Mouse (Mus musculus): Measurements from ENCODE around the gene Hivep3. TPM values are rescaled to one million over a fixed set of nuclear protein-coding genes. Genes with fewer than 3 reads are reported as not detected.

Hivep3 gene
- polyA plus RNA-seq, 1 experiment: 0.54 TPM

- TF ChIP-seq MYOG (IDR thresholded peaks at IDR 0.05; ENCODE audit: control insufficient read depth in 1 of 3, insufficient read depth in 1 of 3, insufficient read length in 2 of 3, low read depth in 2 of 3) (peak in 2 of 3 experiments; percentile 18 to 53), CEBPB (IDR thresholded peaks at IDR 0.05; ENCODE audit: insufficient read depth, poor library complexity, severe bottlenecking) (no peak), MYOD1 (IDR thresholded peaks at IDR 0.05; ENCODE audit: control insufficient read depth in 1 of 3, insufficient read length in 2 of 3, low read depth in 2 of 3) (peak in 1 of 3 experiments; percentile 38)
- Histone ChIP-seq H3ac (ENCODE audit: control insufficient read depth, insufficient read length) (no peak overlapping the region), H3K4me2 (ENCODE audit: low read depth) (peak overlapping the region; percentile 7), H3K79me2 (ENCODE audit: control insufficient read depth, insufficient read depth) (no peaks in the 10 kb centered on the region), H3K36me3 (ENCODE audit: control insufficient read depth, insufficient read depth) (no peaks in the 10 kb centered on the region), H3K4me3 (no peak overlapping the region), H3K27me3 (ENCODE audit: control insufficient read depth, insufficient read depth, insufficient read length) (no peaks in the 10 kb centered on the region)
Observed at GRCm38 (mm10) chr4:119968071-119968470, 234.5 kb downstream of the Hivep3 start.

- H3K36me3 ChIP-seq (ENCODE audit: control insufficient read depth, insufficient read depth): no peaks in the 10 kb centered on the region
Observed at GRCm38 (mm10) chr4:119968887-119969286, 235.3 kb downstream of the Hivep3 start.

GRCm38 (mm10) chr4:119970166-119970565 lies 236.6 kb downstream of the Hivep3 start:
- H3K27me3 ChIP-seq (ENCODE audit: control insufficient read depth, insufficient read depth, insufficient read length): no peaks in the 10 kb centered on the region
- no peaks in the 10 kb centered on the region for H3K36me3 ChIP-seq (ENCODE audit: control insufficient read depth, insufficient read depth)
- H3K4me2 ChIP-seq (ENCODE audit: low read depth): no peak overlapping the region
- no peak for TF ChIP-seq E2F4 (IDR thresholded peaks at IDR 0.05; ENCODE audit: insufficient read depth)
- no peak for TF ChIP-seq MYOG (IDR thresholded peaks at IDR 0.05; ENCODE audit: control insufficient read depth in 1 of 3, insufficient read depth in 1 of 3, insufficient read length in 2 of 3, low read depth in 2 of 3)
- TF ChIP-seq USF1 (IDR thresholded peaks at IDR 0.05; ENCODE audit: low read depth): no peak
- no peak for TF ChIP-seq REST (IDR thresholded peaks at IDR 0.05; ENCODE audit: insufficient read depth, insufficient read length)
- TF ChIP-seq MYOD1 (IDR thresholded peaks at IDR 0.05; ENCODE audit: control insufficient read depth in 1 of 3, insufficient read length in 2 of 3, low read depth in 2 of 3): no peak
- TF ChIP-seq TCF3 (IDR thresholded peaks at IDR 0.05; ENCODE audit: insufficient read length, low read depth): no peak
- TF ChIP-seq SRF (IDR thresholded peaks at IDR 0.05; ENCODE audit: control insufficient read depth, insufficient read length, low read depth): no peak
- TF ChIP-seq CEBPB (IDR thresholded peaks at IDR 0.05; ENCODE audit: insufficient read depth, poor library complexity, severe bottlenecking): no peak
- no peak for TF ChIP-seq MAX (IDR thresholded peaks at IDR 0.05; ENCODE audit: low read depth)
- no peak for TF ChIP-seq POLR2A (IDR thresholded peaks at IDR 0.05; ENCODE audit: insufficient read length, low read depth)
- no peak for TF ChIP-seq POLR2AphosphoS2 (IDR thresholded peaks at IDR 0.05; ENCODE audit: insufficient read length, low read depth)
- no peak for TF ChIP-seq TCF12 (IDR thresholded peaks at IDR 0.05; ENCODE audit: insufficient read depth, poor library complexity, severe bottlenecking)
- no peaks in the 10 kb centered on the region for H3K79me2 ChIP-seq (ENCODE audit: control insufficient read depth, insufficient read depth)
- no peak overlapping the region for H3K4me3 ChIP-seq
- H3ac ChIP-seq (ENCODE audit: control insufficient read depth, insufficient read length): no peak overlapping the region

More at GRCm38 (mm10) chr4:119968887-119969286, 235.3 kb downstream of the Hivep3 start:
- H3K79me2 ChIP-seq (ENCODE audit: control insufficient read depth, insufficient read depth): no peaks in the 10 kb centered on the region
- no peak for TF ChIP-seq TCF12 (IDR thresholded peaks at IDR 0.05; ENCODE audit: insufficient read depth, poor library complexity, severe bottlenecking)
- TF ChIP-seq TCF3 (IDR thresholded peaks at IDR 0.05; ENCODE audit: insufficient read length, low read depth): no peak
- no peak for TF ChIP-seq MYOG (IDR thresholded peaks at IDR 0.05; ENCODE audit: control insufficient read depth in 1 of 3, insufficient read depth in 1 of 3, insufficient read length in 2 of 3, low read depth in 2 of 3)
- no peak for TF ChIP-seq POLR2A (IDR thresholded peaks at IDR 0.05; ENCODE audit: insufficient read length, low read depth)
- no peak overlapping the region for H3K4me2 ChIP-seq (ENCODE audit: low read depth)
- no peak overlapping the region for H3K4me3 ChIP-seq
- no peak overlapping the region for H3ac ChIP-seq (ENCODE audit: control insufficient read depth, insufficient read length)
- H3K27me3 ChIP-seq (ENCODE audit: control insufficient read depth, insufficient read depth, insufficient read length): no peaks in the 10 kb centered on the region

- H3K4me3 ChIP-seq: no peak overlapping the region
- H3K36me3 ChIP-seq (ENCODE audit: control insufficient read depth, insufficient read depth): no peaks in the 10 kb centered on the region
- H3K79me2 ChIP-seq (ENCODE audit: control insufficient read depth, insufficient read depth): no peaks in the 10 kb centered on the region
- no peak for TF ChIP-seq CEBPB (IDR thresholded peaks at IDR 0.05; ENCODE audit: insufficient read depth, poor library complexity, severe bottlenecking)
- TF ChIP-seq POLR2A (IDR thresholded peaks at IDR 0.05; ENCODE audit: insufficient read length, low read depth): no peak
- TF ChIP-seq USF1 (IDR thresholded peaks at IDR 0.05; ENCODE audit: low read depth): no peak
- TF ChIP-seq E2F4 (IDR thresholded peaks at IDR 0.05; ENCODE audit: insufficient read depth): no peak
- no peak for TF ChIP-seq TCF3 (IDR thresholded peaks at IDR 0.05; ENCODE audit: insufficient read length, low read depth)
- no peak for TF ChIP-seq MYOD1 (IDR thresholded peaks at IDR 0.05; ENCODE audit: control insufficient read depth in 1 of 3, insufficient read length in 2 of 3, low read depth in 2 of 3)
- TF ChIP-seq POLR2AphosphoS2 (IDR thresholded peaks at IDR 0.05; ENCODE audit: insufficient read length, low read depth): no peak
- TF ChIP-seq TCF12 (IDR thresholded peaks at IDR 0.05; ENCODE audit: insufficient read depth, poor library complexity, severe bottlenecking): no peak
- TF ChIP-seq REST (IDR thresholded peaks at IDR 0.05; ENCODE audit: insufficient read depth, insufficient read length): no peak
- no peak for TF ChIP-seq MYOG (IDR thresholded peaks at IDR 0.05; ENCODE audit: control insufficient read depth in 1 of 3, insufficient read depth in 1 of 3, insufficient read length in 2 of 3, low read depth in 2 of 3)
- H3K4me2 ChIP-seq (ENCODE audit: low read depth): no peak overlapping the region
- no peaks in the 10 kb centered on the region for H3K27me3 ChIP-seq (ENCODE audit: control insufficient read depth, insufficient read depth, insufficient read length)
- H3ac ChIP-seq (ENCODE audit: control insufficient read depth, insufficient read length): no peak overlapping the region
Observed at GRCm38 (mm10) chr4:119972375-119972774, 238.8 kb downstream of the Hivep3 start.

- Histone ChIP-seq H3K36me3 (ENCODE audit: control insufficient read depth, insufficient read depth) (no peaks in the 10 kb centered on the region), H3ac (ENCODE audit: control insufficient read depth, insufficient read length) (no peak overlapping the region), H3K4me2 (ENCODE audit: low read depth) (no peak overlapping the region), H3K79me2 (ENCODE audit: control insufficient read depth, insufficient read depth) (no peaks in the 10 kb centered on the region), H3K4me3 (no peak overlapping the region), H3K27me3 (ENCODE audit: control insufficient read depth, insufficient read depth, insufficient read length) (no peaks in the 10 kb centered on the region)
- no peak for TF ChIP-seq POLR2A (IDR thresholded peaks at IDR 0.05; ENCODE audit: insufficient read length, low read depth)
- no peak for TF ChIP-seq MAX (IDR thresholded peaks at IDR 0.05; ENCODE audit: low read depth)
- no peak for TF ChIP-seq SRF (IDR thresholded peaks at IDR 0.05; ENCODE audit: control insufficient read depth, insufficient read length, low read depth)
- no peak for TF ChIP-seq TCF3 (IDR thresholded peaks at IDR 0.05; ENCODE audit: insufficient read length, low read depth)
- no peak for TF ChIP-seq MYOG (IDR thresholded peaks at IDR 0.05; ENCODE audit: control insufficient read depth in 1 of 3, insufficient read depth in 1 of 3, insufficient read length in 2 of 3, low read depth in 2 of 3)
- TF ChIP-seq REST (IDR thresholded peaks at IDR 0.05; ENCODE audit: insufficient read depth, insufficient read length): no peak
- TF ChIP-seq CEBPB (IDR thresholded peaks at IDR 0.05; ENCODE audit: insufficient read depth, poor library complexity, severe bottlenecking): no peak
- no peak for TF ChIP-seq E2F4 (IDR thresholded peaks at IDR 0.05; ENCODE audit: insufficient read depth)
- TF ChIP-seq MYOD1 (IDR thresholded peaks at IDR 0.05; ENCODE audit: control insufficient read depth in 1 of 3, insufficient read length in 2 of 3, low read depth in 2 of 3): no peak
- TF ChIP-seq USF1 (IDR thresholded peaks at IDR 0.05; ENCODE audit: low read depth): no peak
- no peak for TF ChIP-seq TCF12 (IDR thresholded peaks at IDR 0.05; ENCODE audit: insufficient read depth, poor library complexity, severe bottlenecking)
- TF ChIP-seq POLR2AphosphoS2 (IDR thresholded peaks at IDR 0.05; ENCODE audit: insufficient read length, low read depth): no peak
Observed at GRCm38 (mm10) chr4:119973729-119974605, 240.4 kb downstream of the Hivep3 start.

Measured in myocyte (in vitro differentiated cells).